In genomic region chr2:34234274-34234673, GRCm38 (mm10) we compare ENCODE assay signal across 11 mouse cellular contexts.
"Had no signal": no experiment of that assay in that cellular context is flagged by ENCODE, and none has a peak within 500 bp of the region (broad histone marks: within the 10 kb centered on the region; RNA-seq: fewer than 3 reads in every experiment).

No protein-coding gene starts in this region.

- H3K27ac ChIP-seq: kidney, postnatal 0 days; limb, embryonic 12.5 days; liver, embryonic 13.5 days had no signal

- H3K9me3 ChIP-seq: limb, embryonic 12.5 days; liver, embryonic 13.5 days had no signal

- DNase-seq: kidney, adult 9 months; kidney, postnatal 36 days; liver; liver, embryonic 13.5 days; liver, postnatal 0 days; right cerebral cortex, postnatal 4 days; spleen, adult 18-20 months; thymus, adult 18-20 months; thymus, postnatal 14 days had no signal

- H3K4me3 ChIP-seq: limb, embryonic 12.5 days; liver, embryonic 13.5 days had no signal

- H3K27me3 ChIP-seq: liver, embryonic 13.5 days had no signal

- ATAC-seq: liver, postnatal 0 days had no signal

- H3K9ac ChIP-seq: limb, embryonic 12.5 days; liver, embryonic 13.5 days; liver, postnatal 0 days had no signal

- H3K4me2 ChIP-seq: limb, embryonic 12.5 days; liver, embryonic 13.5 days had no signal

- H3K36me3 ChIP-seq: limb, embryonic 12.5 days; liver, embryonic 13.5 days had no signal
